Comparison of ENCODE assay signal across 18 mouse cellular contexts in the genomic region with DNA sequence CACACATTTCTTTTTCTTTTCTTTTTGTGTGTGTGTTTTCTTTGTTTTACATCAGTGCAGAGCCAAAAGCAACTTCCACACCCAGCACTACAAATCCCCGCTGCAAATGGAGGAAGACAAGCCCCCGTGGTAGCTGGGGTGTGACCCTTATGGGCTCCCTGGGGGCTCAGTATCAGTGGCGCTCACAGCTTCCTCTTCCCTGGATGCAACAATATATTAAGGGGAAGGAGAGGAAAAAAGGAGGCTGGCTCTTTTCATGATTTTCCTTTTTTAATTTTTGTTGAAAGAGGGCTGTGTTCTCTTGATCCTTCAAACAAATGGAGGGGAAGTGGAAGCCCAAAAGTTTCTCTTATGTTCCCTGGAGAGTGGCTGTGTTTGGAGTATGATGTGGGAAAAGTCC.
DNase-seq lines count a peak whose midpoint lies in the region; ATAC-seq and TF ChIP-seq lines count a peak whose summit lies in the region.
"Had no signal": no experiment of that assay in that cellular context is flagged by ENCODE, and none has a peak within 500 bp of the region (broad histone marks: within the 10 kb centered on the region; RNA-seq: fewer than 3 reads in every experiment).

No protein-coding gene starts in this region.

- H3K4me3 ChIP-seq in layer of hippocampus, adult 2 months = no peak overlapping the region
- no peak overlapping the region for H3K4me3 ChIP-seq in heart, embryonic 15.5 days
- H3K4me3 ChIP-seq: embryonic facial prominence, embryonic 12.5 days; erythroblast, embryonic 14.5 days; hindbrain, embryonic 13.5 days; lung, embryonic 15.5 days; midbrain, embryonic 12.5 days had no signal

- DNase-seq in layer of hippocampus, adult 2 months (ENCODE audit: low spot score in 2 of 2) = no peak
- no peak for DNase-seq in layer of hippocampus, adult 11-12 months (ENCODE audit: low spot score)
- peak; percentile 61 for DNase-seq in heart, adult 8-10 months (ENCODE audit: low spot score)
- DNase-seq in heart, postnatal 4 days = peak; percentile 33
- DNase-seq in right cerebral cortex, adult 2 months (ENCODE audit: low spot score in 2 of 2) = no peak
- no peak for DNase-seq in cerebellum, adult 11-12 months
- DNase-seq: cerebellum, adult 9-10 months; gastrocnemius, postnatal 36 days; thymus, postnatal 14 days had no signal

- no peaks in the 10 kb centered on the region for H3K27me3 ChIP-seq in heart, embryonic 15.5 days
- H3K27me3 ChIP-seq: embryonic facial prominence, embryonic 12.5 days; hindbrain, embryonic 13.5 days; lung, embryonic 15.5 days; midbrain, embryonic 12.5 days had no signal

- no peaks in the 10 kb centered on the region for H3K36me3 ChIP-seq in heart, embryonic 15.5 days
- H3K36me3 ChIP-seq: embryonic facial prominence, embryonic 12.5 days; hindbrain, embryonic 13.5 days; lung, embryonic 15.5 days; midbrain, embryonic 12.5 days had no signal

- WGBS in heart, embryonic 15.5 days = 42% methylated on average over 3 of the region's 3 CpGs

- H3K9me3 ChIP-seq in heart, embryonic 15.5 days (replicated peaks) = no peaks in the 10 kb centered on the region
- H3K9me3 ChIP-seq: embryonic facial prominence, embryonic 12.5 days; lung, embryonic 15.5 days had no signal

- 0 out of 2 replicates have a peak, but pooled peaks have one; percentile 66 for ATAC-seq in heart, embryonic 15.5 days (replicated peaks; ENCODE audit: insufficient number of reproducible peaks, insufficient read depth, low FRiP score, low read depth)
- ATAC-seq: forebrain, embryonic 14.5 days had no signal

- no peaks in the 10 kb centered on the region; the same call in 1 of the 2 replicates for H3K4me1 ChIP-seq in heart, embryonic 15.5 days (replicated peaks)
- H3K4me1 ChIP-seq: embryonic facial prominence, embryonic 12.5 days; hindbrain, embryonic 13.5 days; lung, embryonic 15.5 days; midbrain, embryonic 12.5 days had no signal

- no peak overlapping the region for H3K9ac ChIP-seq in heart, embryonic 15.5 days
- H3K9ac ChIP-seq: embryonic facial prominence, embryonic 12.5 days; hindbrain, embryonic 13.5 days; liver, embryonic 14.5 days; lung, embryonic 15.5 days; midbrain, embryonic 12.5 days had no signal

- no peak for TF ChIP-seq CTCF in layer of hippocampus, adult 2 months (conservative IDR thresholded peaks at IDR 0.05)

- H3K27ac ChIP-seq in layer of hippocampus, adult 2 months = peak overlapping the region; percentile 68; the same call in 1 of the 2 replicates
- peak overlapping the region; percentile 44 for H3K27ac ChIP-seq in heart, embryonic 15.5 days
- H3K27ac ChIP-seq: embryonic facial prominence, embryonic 12.5 days; hindbrain, embryonic 13.5 days; liver, embryonic 14.5 days; lung, embryonic 15.5 days; macrophage; midbrain, embryonic 12.5 days had no signal

- no peak overlapping the region for H3K4me2 ChIP-seq in heart, embryonic 15.5 days
- H3K4me2 ChIP-seq: embryonic facial prominence, embryonic 12.5 days; hindbrain, embryonic 13.5 days; lung, embryonic 15.5 days; midbrain, embryonic 12.5 days had no signal

Comparison
In these comparisons a context has a peak if more than half of its experiments do, and no peak if none do; other contexts are left out.
1. DNase-seq: peak in heart, adult 8-10 months (single experiment) and heart, postnatal 4 days (single experiment); none in layer of hippocampus, adult 2 months (0 of 2), layer of hippocampus, adult 11-12 months (single experiment), right cerebral cortex, adult 2 months (0 of 2) and cerebellum, adult 11-12 months (single experiment).